Mouse (Mus musculus): ENCODE measurements around the gene Foxp1.

Gene Foxp1

DNA sequence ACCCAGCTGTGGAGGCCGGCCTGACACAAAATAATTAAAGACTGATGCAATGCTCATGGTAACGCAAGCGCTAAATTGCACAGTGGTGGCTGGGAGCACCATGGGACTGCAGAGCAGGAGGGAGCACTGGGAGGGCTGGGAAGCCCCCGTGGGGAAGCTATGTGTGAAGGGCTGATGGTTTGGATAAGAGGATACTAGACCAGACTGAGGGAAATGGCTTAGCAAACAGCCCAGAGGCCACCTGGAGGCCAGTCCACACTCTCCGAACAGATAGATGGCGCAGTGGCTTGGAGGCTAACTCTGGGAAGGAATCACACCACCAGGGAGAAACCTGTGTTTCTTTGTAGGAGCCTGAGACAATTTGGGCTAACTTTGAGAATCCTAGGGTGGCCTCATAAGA lies 492.3 kb downstream of the Foxp1 start:
- DNase-seq = no peak

DNA sequence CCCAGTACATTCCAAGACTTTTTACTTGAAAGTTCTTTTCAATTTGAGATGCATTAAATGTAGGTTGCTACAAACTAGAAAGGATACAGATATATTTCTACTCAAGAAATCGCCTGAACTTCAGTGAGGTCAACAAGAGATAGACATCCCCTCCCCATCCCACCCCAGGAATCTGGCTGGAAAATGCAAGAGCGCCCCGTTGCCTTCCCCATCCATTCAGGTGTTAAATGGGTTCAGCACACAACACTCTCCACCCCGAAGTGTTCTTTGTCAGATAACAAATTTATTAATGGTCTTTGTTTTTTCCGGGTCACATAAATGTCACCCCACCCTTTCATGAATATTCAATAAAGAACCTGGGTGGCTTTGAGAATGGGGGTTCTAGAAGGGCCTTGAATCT lies 493.1 kb downstream of the Foxp1 start:
- no peak for DNase-seq

DNA sequence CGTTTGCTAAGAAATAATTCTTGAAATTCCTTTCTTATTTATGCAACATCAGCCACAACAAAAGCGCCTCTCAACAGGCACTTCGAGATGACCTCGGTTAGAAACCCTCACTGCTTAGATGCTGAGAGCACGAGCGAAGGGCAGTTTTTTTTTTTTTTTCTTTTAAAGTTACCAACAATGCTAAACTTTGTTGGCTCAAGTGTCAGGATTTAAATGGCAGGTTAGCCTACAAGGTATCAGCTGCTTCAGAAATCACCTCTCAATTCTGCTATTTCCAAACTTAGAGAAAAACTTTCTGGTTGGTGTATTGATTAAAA lies 493.6 kb downstream of the Foxp1 start:
- no peak for DNase-seq

DNA sequence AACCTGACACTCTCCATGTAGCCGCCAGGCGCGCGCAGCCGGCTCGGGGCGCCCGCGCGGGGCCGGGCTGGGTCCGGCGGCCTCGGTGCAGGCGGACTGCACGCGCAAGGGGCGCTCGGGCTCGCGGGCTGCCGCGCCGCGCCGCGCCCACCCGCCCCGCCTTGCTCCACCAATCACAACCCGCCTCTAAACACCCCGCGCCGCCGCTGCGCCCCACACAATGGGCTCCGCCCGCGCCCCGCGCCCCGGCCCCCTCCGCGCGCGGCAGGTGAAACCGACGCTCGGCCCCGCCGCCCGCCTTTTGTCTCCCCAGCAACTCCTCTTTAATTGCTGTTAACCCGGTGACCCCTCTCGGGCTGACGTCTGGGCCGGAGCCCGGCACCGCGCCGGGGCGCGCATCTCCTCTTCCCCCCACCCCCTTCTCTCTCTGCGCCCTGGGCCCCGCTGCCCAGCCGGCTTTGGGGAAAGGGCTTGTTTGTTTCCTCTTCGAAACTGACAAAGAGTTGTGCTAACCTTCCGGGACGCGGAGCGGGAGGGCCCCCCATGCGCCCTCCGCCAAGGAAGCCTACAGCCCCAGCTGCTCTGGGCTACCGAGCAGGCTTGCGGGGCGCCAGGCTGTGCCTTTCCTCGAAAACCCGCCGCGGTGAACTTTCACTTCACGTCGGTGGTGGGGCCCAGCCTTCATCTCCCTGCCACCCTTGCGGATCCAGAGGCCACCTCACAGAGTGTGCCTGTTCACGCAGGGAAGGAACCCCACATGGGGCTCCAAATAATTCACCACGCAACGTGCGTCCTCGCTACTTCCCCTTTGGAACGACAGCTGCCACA lies 494.1 kb downstream of the Foxp1 start:
- no peak for DNase-seq

DNA sequence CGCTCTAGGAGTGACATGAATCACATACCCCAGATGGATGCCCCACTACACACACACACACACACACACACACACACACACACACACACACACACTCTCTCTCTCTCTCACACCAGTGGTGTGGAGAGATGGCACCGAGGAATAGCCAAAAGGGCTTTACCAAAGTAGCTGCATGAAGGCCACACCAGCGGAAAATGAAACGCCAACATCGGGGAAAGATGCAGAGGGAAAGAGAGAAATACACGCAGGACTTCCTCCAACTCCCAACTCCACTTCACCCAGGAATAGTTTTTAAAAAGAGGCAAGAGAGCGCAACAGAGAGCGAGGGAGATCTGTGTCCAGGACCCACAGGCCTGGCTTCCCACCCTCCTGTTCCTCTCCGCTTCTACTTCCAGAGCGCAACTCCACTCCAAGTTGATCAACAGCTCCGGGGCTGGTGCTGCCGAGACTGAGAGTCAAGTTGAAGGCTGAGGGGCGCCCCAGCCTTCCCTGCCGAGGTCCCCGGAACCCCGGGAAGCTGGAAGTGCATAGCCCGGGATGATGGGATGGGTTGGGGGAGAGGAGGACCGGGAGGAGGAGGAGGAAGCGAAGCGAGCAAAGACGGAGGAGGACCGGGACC lies 494.9 kb downstream of the Foxp1 start:
- DNase-seq = no peak

DNA sequence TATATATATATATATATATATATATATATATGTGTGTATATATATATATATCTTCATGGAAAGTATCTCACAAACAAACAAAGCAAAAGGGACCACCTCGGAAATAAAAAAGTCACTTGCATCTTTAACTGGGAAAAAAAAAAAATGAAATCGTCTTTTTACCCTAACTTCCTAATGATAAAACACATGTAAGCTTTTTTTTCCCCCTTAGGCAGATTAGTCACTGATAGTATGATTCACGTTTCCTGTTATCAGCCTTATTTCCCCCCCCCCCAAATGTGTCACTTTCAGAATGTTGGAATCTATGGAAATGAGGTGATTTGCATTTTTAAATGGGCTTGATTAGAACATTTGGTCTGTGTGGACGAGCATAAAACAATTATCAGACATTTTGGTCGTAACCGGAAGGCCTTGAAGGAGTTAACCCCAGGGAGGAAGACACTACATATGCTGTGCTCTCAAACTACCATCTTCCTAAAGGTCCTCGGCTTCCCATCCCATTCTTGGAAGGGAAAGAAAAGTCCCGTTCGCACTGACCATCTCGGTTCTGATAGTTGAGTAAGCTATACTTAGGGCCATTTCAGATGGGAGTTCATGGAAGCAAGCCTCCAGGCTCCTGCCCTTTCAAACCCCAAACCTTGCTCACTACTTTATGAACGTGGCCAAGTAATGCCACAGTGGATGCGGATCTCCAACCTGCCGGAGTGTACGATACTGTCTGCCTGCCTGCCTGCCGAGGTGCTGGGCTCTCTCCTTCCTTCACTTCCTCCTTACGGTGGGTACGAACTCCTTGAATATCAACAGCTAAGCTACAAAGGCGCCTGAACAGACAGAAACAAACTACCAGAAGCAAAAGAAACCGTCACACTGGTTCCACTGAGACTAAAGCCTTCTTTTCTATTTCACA lies 495.6 kb downstream of the Foxp1 start:
- DNase-seq = no peak

DNA sequence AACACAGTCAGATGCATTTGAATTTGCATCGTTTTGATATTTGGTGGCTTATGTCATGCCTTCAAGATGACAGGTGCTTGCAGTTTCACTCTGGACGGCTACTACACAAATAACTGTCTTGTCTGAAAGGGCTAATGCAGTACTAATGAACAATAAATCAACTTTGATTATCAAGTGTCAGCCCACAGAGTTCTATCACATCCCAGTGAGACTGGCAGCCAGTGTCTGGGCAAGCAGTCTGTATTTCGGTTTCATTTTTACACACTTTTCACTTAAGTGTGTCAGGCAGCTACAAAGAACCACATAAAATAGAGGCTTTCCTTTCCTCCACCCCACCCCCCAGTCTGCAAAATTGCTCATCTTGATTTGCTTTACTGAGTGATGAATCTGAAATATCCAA lies 496.5 kb downstream of the Foxp1 start:
- DNase-seq = no peak

DNA sequence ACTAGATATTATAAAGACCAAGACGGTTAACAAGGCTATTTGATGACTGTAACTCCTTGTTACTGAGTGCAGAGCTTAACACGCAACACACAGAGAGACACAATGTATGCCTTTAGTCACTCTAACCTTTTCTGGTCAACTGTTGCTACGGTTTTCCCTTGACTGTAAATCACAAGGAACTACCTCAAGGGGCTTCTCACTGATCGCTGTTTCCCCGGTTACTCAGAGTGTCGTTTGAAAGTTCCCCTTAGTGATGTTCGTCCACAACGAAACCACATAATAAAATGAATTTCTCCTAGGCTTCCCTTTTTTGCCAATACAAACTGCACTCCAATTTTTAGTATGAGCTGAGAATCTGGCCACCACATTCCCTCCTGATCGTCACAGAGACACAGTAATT lies 497.9 kb downstream of the Foxp1 start:
- no peak for DNase-seq

DNA sequence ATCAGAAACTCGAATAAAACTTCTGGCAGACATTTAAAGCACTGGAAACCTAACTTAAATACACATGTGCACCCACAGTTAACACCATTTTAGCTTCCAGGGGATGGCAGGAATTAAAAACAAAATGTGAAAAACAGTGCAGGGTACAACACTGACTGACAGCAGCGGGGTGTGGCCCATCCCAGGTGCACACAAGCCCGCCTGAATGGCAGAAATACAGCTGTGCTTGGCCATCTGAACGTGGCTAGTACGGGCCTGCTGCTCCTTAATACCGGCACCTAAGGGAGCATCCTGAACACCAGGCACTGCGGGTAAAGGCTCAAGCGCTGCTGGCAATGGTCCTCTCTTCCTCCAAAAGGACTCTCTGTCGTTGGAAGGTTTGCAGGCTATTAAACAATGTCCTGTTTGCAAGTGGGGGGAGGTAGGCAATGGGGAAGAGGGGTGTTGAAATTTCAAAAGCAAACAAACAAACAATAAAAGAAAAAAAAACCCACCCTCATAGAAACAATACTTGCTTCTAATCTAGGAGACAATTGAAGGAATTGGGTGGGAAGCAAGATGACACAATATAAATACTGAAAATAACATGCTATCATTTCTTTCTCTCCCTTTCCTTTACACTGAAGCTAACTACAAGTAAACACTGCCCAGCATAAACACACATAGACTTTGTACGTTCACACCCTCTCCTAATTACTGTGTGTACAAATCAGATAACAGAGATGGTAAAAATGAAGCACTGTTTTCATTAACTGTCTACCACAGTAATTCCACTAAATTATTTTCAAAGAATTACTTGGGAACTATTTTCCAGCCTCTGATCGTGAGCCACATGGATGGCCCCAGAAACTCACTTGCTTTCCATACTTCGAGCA lies 501.7 kb downstream of the Foxp1 start:
- no peak for DNase-seq

DNA sequence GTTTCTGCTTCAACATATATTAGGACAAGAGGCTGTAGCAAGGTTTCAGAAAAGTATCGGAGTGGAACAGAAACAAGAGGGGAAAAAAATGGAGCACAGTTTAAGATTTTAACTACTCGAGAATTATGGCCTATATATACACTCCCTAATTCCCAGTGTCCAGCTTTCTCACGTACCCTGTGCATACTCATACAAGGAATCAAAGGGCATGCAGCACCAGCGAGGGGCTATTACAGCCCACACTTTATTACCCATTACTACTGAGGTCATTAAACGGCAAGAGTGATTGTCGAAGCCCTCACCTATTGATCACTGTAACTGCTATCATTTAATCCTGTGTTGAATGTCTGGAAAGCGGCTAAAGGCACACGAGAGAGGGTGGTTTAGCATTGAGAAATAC lies 502.8 kb downstream of the Foxp1 start:
- no peak for DNase-seq

DNA sequence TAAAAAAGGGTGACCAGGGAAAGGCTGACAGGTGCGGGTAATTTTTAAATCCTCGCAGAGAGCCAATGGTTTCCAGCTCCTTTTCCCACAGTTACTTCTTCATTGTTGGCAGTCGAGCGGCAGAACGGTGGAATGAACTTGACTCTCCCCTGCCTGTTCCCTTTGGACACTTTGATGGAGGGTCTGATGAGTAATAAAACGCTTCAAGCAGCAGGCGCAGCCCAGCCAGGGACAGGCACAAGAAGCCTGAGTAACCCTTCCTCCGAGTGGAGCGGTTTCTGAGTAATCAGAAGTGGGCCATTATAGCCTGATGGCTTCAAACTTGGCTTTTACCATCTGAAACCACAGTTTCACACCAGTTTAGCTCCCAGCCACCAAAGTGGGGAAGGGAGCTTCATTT lies 503.3 kb downstream of the Foxp1 start:
- DNase-seq = no peak

DNA sequence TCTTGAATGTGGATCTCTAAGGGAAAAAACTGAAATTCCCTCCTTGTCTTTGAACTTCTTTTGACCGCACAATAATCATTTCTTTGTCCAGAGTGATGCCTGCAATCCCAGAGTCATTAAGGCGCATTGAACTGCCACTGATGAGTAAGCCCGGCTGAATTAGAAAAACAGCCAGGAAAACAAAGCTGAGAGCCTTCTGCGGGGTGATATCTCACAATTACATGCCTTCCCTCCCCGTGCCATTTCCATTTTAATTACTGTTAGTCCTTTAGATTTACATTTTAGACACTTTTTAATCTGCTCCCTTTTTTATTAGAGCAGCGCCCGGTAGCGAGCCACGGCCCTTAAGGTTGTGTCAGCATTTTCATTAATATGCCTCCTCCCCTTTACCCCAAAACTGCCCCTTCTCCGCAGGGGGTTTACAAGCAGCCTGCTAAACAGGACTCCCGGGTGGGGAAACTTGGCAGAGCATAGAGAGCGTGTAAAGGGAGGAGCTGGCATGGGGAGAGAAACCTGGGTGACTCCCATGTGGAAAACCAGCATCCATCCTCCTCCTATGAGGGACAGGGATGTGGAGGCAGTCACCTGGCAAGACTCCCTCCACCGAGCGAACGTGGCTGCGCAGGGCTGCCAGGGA lies 508.5 kb downstream of the Foxp1 start:
- no peak for DNase-seq

DNA sequence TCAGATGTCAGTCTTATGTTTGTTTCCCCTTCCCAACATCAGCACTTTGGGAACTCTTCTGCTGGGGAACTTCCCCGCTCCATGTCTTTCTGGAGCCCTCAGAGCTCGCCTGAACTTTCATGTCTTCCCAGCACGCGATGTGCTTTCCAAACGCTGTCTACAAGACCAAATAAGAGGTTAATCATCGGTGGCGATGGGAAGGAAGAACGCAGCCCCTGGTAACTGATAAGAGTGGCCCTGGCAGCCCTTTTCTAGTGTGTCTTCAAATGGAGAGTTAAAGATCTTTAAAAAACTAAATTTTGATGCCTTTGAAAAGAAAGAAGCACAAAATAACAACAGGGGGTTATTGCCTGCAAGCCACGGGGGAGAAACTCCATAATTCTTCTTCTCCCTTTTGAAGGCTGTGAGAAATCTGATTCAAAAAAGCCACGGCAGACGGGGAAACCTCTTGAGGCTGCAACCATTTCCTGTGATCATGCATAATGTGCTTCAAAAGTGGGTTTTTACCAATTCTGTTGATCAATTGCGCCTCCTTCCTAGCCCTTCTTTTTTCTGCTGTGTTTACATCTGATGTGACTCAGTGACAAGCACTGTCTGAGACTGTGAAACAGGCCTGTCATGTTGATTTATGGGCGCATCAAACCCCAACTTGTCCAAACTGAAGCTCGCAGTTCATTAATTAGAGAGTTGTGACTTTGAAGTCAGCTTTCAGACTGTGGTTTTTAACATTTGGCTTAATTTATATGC lies 509.2 kb downstream of the Foxp1 start:
- no peak for DNase-seq

DNA sequence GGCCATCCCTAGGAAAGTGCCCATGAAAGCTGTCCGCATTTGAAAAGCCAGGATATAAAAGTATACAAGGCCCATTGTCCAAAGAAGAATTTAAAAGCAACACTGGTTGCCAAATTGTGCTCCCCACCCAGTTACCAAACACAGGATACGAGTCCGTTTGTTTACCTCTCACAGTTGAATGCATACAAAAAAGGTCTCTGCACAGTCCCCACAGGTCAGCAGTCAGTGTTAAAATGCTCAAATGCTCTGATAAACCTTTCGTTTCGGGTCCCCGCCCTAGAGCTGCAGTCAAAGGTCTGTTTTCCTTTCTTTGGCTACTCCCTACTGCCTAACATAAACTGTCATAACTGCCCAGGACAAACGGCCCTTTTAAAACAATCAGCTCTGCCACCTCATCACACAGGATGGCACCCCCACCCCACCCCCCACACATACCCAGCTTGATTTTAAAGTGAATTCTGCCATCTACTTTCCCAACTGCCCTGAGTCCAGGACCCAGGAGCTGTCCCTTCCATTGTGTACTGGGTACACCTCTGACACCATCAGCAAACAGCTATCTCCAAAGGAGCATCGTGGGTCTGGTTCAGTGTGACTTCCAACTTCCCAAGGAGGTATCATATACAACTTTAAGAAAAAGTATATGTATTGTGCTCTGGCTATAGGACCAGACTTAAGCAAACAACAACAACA lies 510.5 kb downstream of the Foxp1 start:
- DNase-seq = no peak

DNA sequence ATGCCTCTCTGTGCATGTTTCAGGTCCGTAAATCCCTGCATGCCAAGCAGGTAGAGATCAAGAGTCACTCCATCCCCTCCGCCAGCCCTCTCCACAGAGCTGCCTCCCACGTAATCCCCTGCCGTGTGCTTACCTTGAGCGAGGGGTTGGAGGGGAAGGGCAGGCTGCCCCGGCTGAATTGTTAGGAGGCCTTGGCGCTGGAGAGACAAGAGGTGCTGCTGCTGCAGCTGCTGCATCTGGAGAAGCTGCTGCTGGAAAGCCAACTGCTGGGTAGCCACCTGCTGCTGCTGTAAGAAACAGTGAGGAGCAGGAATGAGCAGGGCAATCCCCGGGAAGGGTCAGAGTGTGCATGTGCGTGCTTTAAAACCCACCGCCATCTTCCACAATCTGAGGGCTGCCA lies 512.8 kb downstream of the Foxp1 start:
- DNase-seq = no peak

DNA sequence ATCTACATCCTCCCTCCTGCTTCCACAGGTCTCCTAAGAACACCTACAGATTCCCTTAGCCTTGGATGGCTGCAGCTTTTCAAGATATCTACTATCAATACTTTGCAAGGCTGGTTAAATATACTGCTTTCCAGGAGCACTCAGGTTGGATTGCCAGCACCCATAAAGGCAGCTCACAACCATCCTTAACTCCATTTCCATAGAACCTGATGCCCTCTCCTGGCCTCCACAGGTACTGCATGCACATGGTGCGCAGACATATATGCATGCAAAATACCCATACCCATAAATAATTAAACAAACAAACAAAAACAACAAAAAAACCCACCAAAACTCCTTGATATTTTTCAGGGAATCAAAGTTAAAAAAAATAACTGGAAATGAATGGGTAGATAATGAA lies 514.0 kb downstream of the Foxp1 start:
- no peak for DNase-seq

DNA sequence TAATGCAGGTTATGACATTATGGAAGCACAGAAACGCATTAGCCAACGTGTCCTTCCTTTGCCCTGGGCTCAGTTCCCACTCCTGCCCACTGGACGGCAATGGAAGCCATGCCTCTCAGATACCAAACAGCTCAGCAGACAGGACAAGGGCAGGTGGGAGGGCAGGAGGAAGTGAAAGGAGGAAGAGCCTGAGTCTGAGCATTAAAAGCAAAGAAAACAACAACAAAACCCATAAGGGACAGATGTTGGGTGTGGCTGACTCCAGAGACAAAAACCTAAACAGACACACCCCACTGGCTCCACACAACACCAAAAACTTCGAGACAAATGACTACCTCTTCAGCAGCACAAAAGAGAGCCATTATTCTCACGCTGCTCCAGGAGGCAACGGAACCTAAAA lies 515.0 kb downstream of the Foxp1 start:
- DNase-seq = no peak

DNA sequence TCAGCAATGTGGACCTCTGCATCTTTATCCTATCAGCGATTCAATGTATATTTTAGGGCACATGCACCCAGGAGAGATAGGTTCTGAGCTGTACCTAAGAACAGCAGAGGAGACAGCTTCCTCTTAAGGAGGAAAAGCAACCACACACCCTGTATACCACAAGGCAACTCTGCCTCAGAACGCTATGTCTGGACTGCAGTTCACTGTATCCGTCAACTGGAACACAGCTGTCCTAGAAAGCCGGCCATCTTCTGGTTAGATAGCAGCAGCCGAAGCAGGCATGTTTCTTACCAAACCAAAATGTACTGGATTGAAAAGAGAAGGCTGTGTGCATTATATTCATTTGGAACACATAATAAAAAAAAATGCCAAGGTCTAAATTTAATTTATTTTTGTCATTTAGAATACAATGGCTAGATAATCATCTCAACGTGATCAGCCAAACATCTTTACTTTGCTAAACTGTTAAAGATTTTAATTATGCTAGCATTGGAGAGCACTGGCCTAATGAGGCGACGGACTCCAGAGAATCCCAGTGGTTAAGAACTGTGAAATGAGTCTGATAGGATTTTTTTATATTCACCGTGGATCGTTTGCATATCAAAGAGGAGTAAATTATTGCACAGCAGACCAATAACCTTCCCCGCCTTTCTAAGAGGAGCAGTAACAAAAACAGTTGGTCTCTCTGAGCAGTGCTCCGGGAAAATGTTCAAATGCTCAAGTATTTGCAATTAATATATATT lies 518.1 kb downstream of the Foxp1 start:
- DNase-seq = no peak

DNA sequence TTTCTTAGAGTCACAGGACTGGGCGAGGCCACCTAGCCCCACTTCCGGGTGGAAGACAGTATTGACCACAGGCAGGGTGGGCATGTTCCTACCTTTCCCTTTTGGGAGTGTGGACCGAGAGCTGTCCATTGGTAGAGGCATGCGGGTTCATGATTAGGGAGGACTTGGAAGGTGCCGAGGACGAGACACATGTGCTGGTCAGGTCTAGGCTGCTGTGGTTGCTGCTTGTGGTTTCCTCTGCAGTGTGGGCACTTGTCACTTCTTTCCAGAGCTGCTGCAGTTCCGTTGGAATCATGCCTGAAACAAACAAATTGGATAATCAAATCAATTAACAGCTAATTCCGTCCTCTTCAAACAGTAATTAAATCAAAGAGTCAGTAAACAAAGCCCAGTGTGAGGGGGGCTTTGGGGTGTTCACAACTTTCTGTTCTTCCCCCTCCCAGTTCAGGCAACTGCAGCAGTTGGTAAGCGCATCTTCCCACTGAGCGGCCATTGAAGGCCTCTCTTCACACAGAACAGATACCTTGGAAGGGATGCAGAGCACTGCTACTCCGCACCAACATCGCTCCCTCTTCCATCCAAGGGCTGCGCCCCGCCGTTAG lies 519.3 kb downstream of the Foxp1 start:
- no peak for DNase-seq

DNA sequence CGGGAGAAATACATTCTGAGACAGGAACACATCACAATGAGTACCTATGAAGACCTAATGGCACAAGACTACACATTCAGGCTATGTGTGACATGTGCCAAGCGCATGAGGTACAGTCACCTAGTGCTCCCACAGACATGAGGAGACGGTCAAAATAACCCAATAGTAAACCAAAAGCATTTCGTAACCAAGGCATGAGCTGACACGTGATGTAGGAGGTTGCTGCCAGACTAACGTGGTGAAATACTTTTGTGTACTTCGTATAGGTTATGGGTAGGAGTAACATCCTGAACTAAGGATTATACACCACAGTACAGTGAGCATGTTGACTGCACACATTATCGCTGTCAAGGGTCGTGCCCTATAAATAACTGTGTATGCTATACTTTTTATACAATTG lies 520.9 kb downstream of the Foxp1 start:
- DNase-seq = no peak

All from cerebellum, adult 8-10 months (tissue).